15 mouse cellular contexts compared by ENCODE assay signal in genomic region chr16:33404055-33404454, GRCm38 (mm10). TPM values are rescaled to one million over a fixed set of nuclear protein-coding genes. Genes with fewer than 3 reads are reported as not detected.
DNase-seq lines count a peak whose midpoint lies in the region; ATAC-seq lines count a peak whose summit lies in the region.
"Had no signal": no experiment of that assay in that cellular context is flagged by ENCODE, and none has a peak within 500 bp of the region (broad histone marks: within the 10 kb centered on the region; RNA-seq: fewer than 3 reads in every experiment).

No protein-coding gene starts in this region.

- ATAC-seq in inflammation-experienced regulatory T-cells, adult 6 months: peak; percentile 49
- ATAC-seq in megakaryocyte-erythroid progenitor cell, adult 5-6 weeks (replicated peaks; ENCODE audit: low FRiP score, low TSS enrichment, poor library complexity, severe bottlenecking): no peak; the same call in 1 of the 2 replicates
- ATAC-seq: forebrain, embryonic 16.5 days; Patski had no signal

- peak; percentile 14 for DNase-seq in lung, postnatal 14 days
- DNase-seq in lung, postnatal 36 days: no peak
- peak; percentile 22 for DNase-seq in T-cell, adult 2 months (ENCODE audit: low spot score)
- no peak for DNase-seq in B cell, adult 2 months
- DNase-seq in MN1 (ENCODE audit: low spot score): no peak
- DNase-seq: adrenal gland, adult 2 months; adrenal gland, postnatal 25 days; cerebellum, adult 18-20 months; cerebellum, adult 9-11 months; embryo, embryonic 11 days; gastrocnemius, postnatal 10 days had no signal

RNA-seq across cellular contexts. Expression of gene Zfp148, which starts 23.4 kb away (rescaled TPM):
- 10 to 100 TPM; 45.9 to 50.1 (median 46.0) TPM for polyA plus RNA-seq in inflammation-experienced regulatory T-cells, adult 6 months (2017; shearing (Covaris generic))
- 25.8 and 34.8 TPM in 2 replicates for total RNA-seq in megakaryocyte-erythroid progenitor cell, adult 5-6 weeks (2014; fragmentation: Nextera tagmentation)
- total RNA-seq in megakaryocyte-erythroid progenitor cell, adult 5-6 weeks (2017): 23.8 TPM in 2 replicates

Comparison
In these comparisons a context has a peak if more than half of its experiments do, and no peak if none do; other contexts are left out.
1. DNase-seq: peak in lung, postnatal 14 days (single experiment) and T-cell, adult 2 months (single experiment); none in lung, postnatal 36 days (single experiment), B cell, adult 2 months (0 of 2) and MN1 (single experiment).